Mouse (Mus musculus) kidney, postnatal 36 days (tissue): ENCODE measurements around the gene St6galnac5.
"Not testable (repeated sequence)": the region's sequence is repeated elsewhere in the genome, so short reads cannot be mapped to it uniquely, and the experiment has no call there.

ENCODE experiments used
- DNase-seq, 2 experiments: peaks; one replicate each; pipeline ENCODE4 v3.0.0; 2021 to 2022; ENCODE audit warnings: mixed read lengths in 2 of 2

The St6galnac5 gene

GRCm38 (mm10) chr3:152784353-152784752 lies 197.7 kb downstream of the St6galnac5 start:
- DNase-seq = not testable (repeated sequence)

- peak; percentile 67 to 91 for DNase-seq
Measured at GRCm38 (mm10) chr3:152783792-152784191, 198.3 kb downstream of the St6galnac5 start.

- DNase-seq = no peak
Measured at GRCm38 (mm10) chr3:152779819-152780218, 202.2 kb downstream of the St6galnac5 start.

GRCm38 (mm10) chr3:152776872-152777540 lies 205.0 kb downstream of the St6galnac5 start:
- peak; percentile 67 to 77 for DNase-seq

GRCm38 (mm10) chr3:152776363-152776762 lies 205.7 kb downstream of the St6galnac5 start:
- peak in 1 of 2 experiments; percentile 28 for DNase-seq

- no peak for DNase-seq
Measured at GRCm38 (mm10) chr3:152770056-152770455, 212.0 kb downstream of the St6galnac5 start.

- no peak for DNase-seq
Measured at GRCm38 (mm10) chr3:152767485-152767884, 214.6 kb downstream of the St6galnac5 start.
